Mouse (Mus musculus) liver, embryonic 15.5 days (tissue): ENCODE measurements around the gene Gnmt. TPM values are rescaled to one million over a fixed set of nuclear protein-coding genes. Genes with fewer than 3 reads are reported as not detected.

Experiments used
- ATAC-seq: fragments of 200-750 bp; cut with Nextera tagmentation; 2 replicates; pipeline ENCODE4 v1.8.0; 2017; ENCODE audit warnings: moderate number of reproducible peaks, mild to moderate bottlenecking, moderate library complexity; ENCODE audit not compliant: insufficient read depth
- H3K27ac ChIP-seq: fragments of 300-500 bp; sonication (generic); replicated peaks from 2 replicates; pipeline ENCODE4 v1.5.1; 2015; ENCODE audit warnings: mild to moderate bottlenecking, inconsistent platforms
- H3K27me3 ChIP-seq: fragments of 300-500 bp; sonication (generic); 2 replicates; pipeline ENCODE4 v1.6.1; 2015; ENCODE audit warnings: mild to moderate bottlenecking, inconsistent platforms
- H3K36me3 ChIP-seq: fragments of 300-500 bp; sonication (generic); replicated peaks from 2 replicates; pipeline ENCODE4 v1.6.1; 2015; ENCODE audit warnings: moderate library complexity, mild to moderate bottlenecking, inconsistent platforms
- H3K4me1 ChIP-seq: fragments of 300-500 bp; sonication (generic); replicated peaks from 2 replicates; pipeline ENCODE4 v1.6.1; 2015; ENCODE audit warnings: inconsistent platforms
- H3K4me2 ChIP-seq: fragments of 300-500 bp; sonication (generic); 2 replicates; pipeline ENCODE4 v1.6.1; 2015; ENCODE audit warnings: moderate library complexity, mild to moderate bottlenecking, inconsistent platforms
- H3K4me3 ChIP-seq: fragments of 300-500 bp; sonication (generic); replicated peaks from 2 replicates; pipeline ENCODE4 v1.5.1; 2015; ENCODE audit warnings: mild to moderate bottlenecking, inconsistent platforms
- H3K9ac ChIP-seq: fragments of 300-500 bp; sonication (generic); 2 replicates; pipeline ENCODE4 v1.6.1; 2015; ENCODE audit warnings: moderate library complexity, mild to moderate bottlenecking, inconsistent platforms
- H3K9me3 ChIP-seq: fragments of 300-500 bp; sonication (generic); replicated peaks from 2 replicates; pipeline ENCODE4 v1.6.1; 2016; ENCODE audit warnings: inconsistent platforms
- WGBS: fragments of 180-500 bp; shearing (Covaris S2); methylation state at CpG from one replicate; pipeline ENCODE4 v1.1.7; 2015; ENCODE audit warnings: mixed read lengths; ENCODE audit not compliant: insufficient replicate concordance; 5-methylcytosine and 5-hydroxymethylcytosine counted together
- polyA plus RNA-seq: library from polyadenylated mRNA; unstranded; fragments of >200 nt; fragmentation: Nextera tagmentation; extraction: Ambion mirVana; gene quantifications from 2 replicates; pipeline ENCODE4 v1.2.1, GENCODE M21; 2015

Gene Gnmt
- 59.8 and 101 TPM in 2 replicates for polyA plus RNA-seq

- Histone ChIP-seq H3K9me3 (no peaks in the 10 kb centered on the region), H3K36me3 (peaks cover 20% of the 10 kb centered on the region), H3K4me1 (peaks cover 18% of the 10 kb centered on the region; the same call in 1 of the 2 replicates), H3K27ac (peak within 1 kb of the TSS; percentile 41; the same call in 1 of the 2 replicates), H3K9ac (peak within 1 kb of the TSS; percentile 30; the same call in 1 of the 2 replicates), H3K4me3 (peak within 1 kb of the TSS; percentile 49), H3K27me3 (peaks cover 11% of the 10 kb centered on the region), H3K4me2 (peak within 1 kb of the TSS; percentile 44)
- ATAC-seq: peak; percentile 71
- 30% methylated on average over 24 of the region's 24 CpGs for WGBS
Measured at GRCm38 (mm10) chr17:46728904-46729318, at the start of gene Gnmt. Gene Gnmt (minus strand): TSS chr17:46729168.

- WGBS: 90% methylated on average over 3 of the region's 3 CpGs
Measured at GRCm38 (mm10) chr17:46776087-46776486, 47.1 kb upstream of the Gnmt start.

GRCm38 (mm10) chr17:46775070-46775469 lies 46.1 kb upstream of the Gnmt start:
- Histone ChIP-seq H3K27me3 (no peaks in the 10 kb centered on the region), H3K9me3 (no peaks in the 10 kb centered on the region), H3K27ac (no peak overlapping the region), H3K4me1 (peaks cover 29% of the 10 kb centered on the region), H3K36me3 (peaks cover 62% of the 10 kb centered on the region), H3K9ac (no peak overlapping the region), H3K4me2 (no peak overlapping the region), H3K4me3 (no peak overlapping the region)
- WGBS: 89% methylated on average over 9 of the region's 9 CpGs
- no peak for ATAC-seq

More at GRCm38 (mm10) chr17:46776087-46776486, 47.1 kb upstream of the Gnmt start:
- H3K36me3 ChIP-seq: peaks cover 71% of the 10 kb centered on the region
- H3K27me3 ChIP-seq: no peaks in the 10 kb centered on the region
- H3K4me1 ChIP-seq: peaks cover 36% of the 10 kb centered on the region
- no peak for ATAC-seq
- no peaks in the 10 kb centered on the region for H3K9me3 ChIP-seq
- H3K27ac ChIP-seq: no peak overlapping the region
- no peak overlapping the region for H3K4me2 ChIP-seq
- H3K9ac ChIP-seq: no peak overlapping the region
- no peak overlapping the region for H3K4me3 ChIP-seq

GRCm38 (mm10) chr17:46774131-46774472 lies 45.1 kb upstream of the Gnmt start:
- peak overlapping the region; percentile 75 for H3K4me3 ChIP-seq
- H3K4me1 ChIP-seq: peaks cover 25% of the 10 kb centered on the region
- H3K9ac ChIP-seq: 0 out of 2 replicates have a peak overlapping the region, but pooled peaks have one; percentile 71
- H3K36me3 ChIP-seq: peaks cover 52% of the 10 kb centered on the region
- ATAC-seq: no peak
- no peaks in the 10 kb centered on the region for H3K9me3 ChIP-seq
- H3K4me2 ChIP-seq: peak overlapping the region; percentile 87
- H3K27me3 ChIP-seq: no peaks in the 10 kb centered on the region
- peak overlapping the region; percentile 81; the same call in 1 of the 2 replicates for H3K27ac ChIP-seq
- WGBS: 50% methylated on average over 2 of the region's 2 CpGs

- WGBS: 7% methylated on average over 19 of the region's 20 CpGs
- peaks cover 46% of the 10 kb centered on the region for H3K36me3 ChIP-seq
- H3K27ac ChIP-seq: peak overlapping the region; percentile 81
- H3K4me3 ChIP-seq: peak overlapping the region; percentile 75
- peak; percentile 11; the same call in 1 of the 2 replicates for ATAC-seq
- H3K4me1 ChIP-seq: peaks cover 25% of the 10 kb centered on the region
- peak overlapping the region; percentile 87 for H3K4me2 ChIP-seq
- no peaks in the 10 kb centered on the region for H3K9me3 ChIP-seq
- no peaks in the 10 kb centered on the region for H3K27me3 ChIP-seq
- H3K9ac ChIP-seq: peak overlapping the region; percentile 71
Measured at GRCm38 (mm10) chr17:46773278-46774130, 44.5 kb upstream of the Gnmt start.

GRCm38 (mm10) chr17:46772404-46773277 lies 43.7 kb upstream of the Gnmt start, which contains the start of gene 2310039H08Rik:
Gene 2310039H08Rik (plus strand): TSS chr17:46772635.
- ATAC-seq: peak; percentile 79
- Histone ChIP-seq H3K27ac (peak within 1 kb of the TSS; percentile 81), H3K27me3 (no peaks in the 10 kb centered on the region), H3K9me3 (no peaks in the 10 kb centered on the region), H3K9ac (peak within 1 kb of the TSS; percentile 71), H3K36me3 (peaks cover 38% of the 10 kb centered on the region), H3K4me3 (peak within 1 kb of the TSS; percentile 75), H3K4me1 (peaks cover 28% of the 10 kb centered on the region), H3K4me2 (peak within 1 kb of the TSS; percentile 87)
- under 1% methylated on average over 50 of the region's 50 CpGs for WGBS

GRCm38 (mm10) chr17:46772038-46772403 lies 43.1 kb upstream of the Gnmt start:
- no peaks in the 10 kb centered on the region for H3K9me3 ChIP-seq
- peak overlapping the region; percentile 71 for H3K9ac ChIP-seq
- 7% methylated on average over 5 of the region's 5 CpGs for WGBS
- ATAC-seq: no peak
- H3K36me3 ChIP-seq: peaks cover 32% of the 10 kb centered on the region
- H3K4me2 ChIP-seq: peak overlapping the region; percentile 87
- no peaks in the 10 kb centered on the region for H3K27me3 ChIP-seq
- H3K4me1 ChIP-seq: peaks cover 28% of the 10 kb centered on the region
- peak overlapping the region; percentile 75 for H3K4me3 ChIP-seq
- peak overlapping the region; percentile 81 for H3K27ac ChIP-seq

- H3K36me3 ChIP-seq: peaks cover 27% of the 10 kb centered on the region
- peak overlapping the region; percentile 87 for H3K4me2 ChIP-seq
- H3K4me1 ChIP-seq: peaks cover 28% of the 10 kb centered on the region
- no peak for ATAC-seq
- peak overlapping the region; percentile 75 for H3K4me3 ChIP-seq
- 0 out of 2 replicates have a peak overlapping the region, but pooled peaks have one; percentile 71 for H3K9ac ChIP-seq
- no peak overlapping the region for H3K27ac ChIP-seq
- WGBS: 64% methylated on average over 17 of the region's 17 CpGs
- no peaks in the 10 kb centered on the region for H3K9me3 ChIP-seq
- no peaks in the 10 kb centered on the region for H3K27me3 ChIP-seq
Measured at GRCm38 (mm10) chr17:46771616-46772015, 42.6 kb upstream of the Gnmt start.

- H3K27me3 ChIP-seq: no peaks in the 10 kb centered on the region
- H3K9ac ChIP-seq: no peak overlapping the region
- peaks cover 28% of the 10 kb centered on the region for H3K4me1 ChIP-seq
- peaks cover 22% of the 10 kb centered on the region for H3K36me3 ChIP-seq
- no peak overlapping the region for H3K27ac ChIP-seq
- no peak for ATAC-seq
- 70% methylated on average over 4 of the region's 4 CpGs for WGBS
- H3K4me3 ChIP-seq: no peak overlapping the region
- no peaks in the 10 kb centered on the region for H3K9me3 ChIP-seq
- no peak overlapping the region for H3K4me2 ChIP-seq
Measured at GRCm38 (mm10) chr17:46771025-46771424, 42.1 kb upstream of the Gnmt start.

- Histone ChIP-seq H3K27me3 (no peaks in the 10 kb centered on the region), H3K4me3 (no peak overlapping the region), H3K4me1 (peaks cover 28% of the 10 kb centered on the region), H3K4me2 (no peak overlapping the region), H3K9me3 (no peaks in the 10 kb centered on the region), H3K27ac (no peak overlapping the region), H3K9ac (no peak overlapping the region), H3K36me3 (peaks cover 17% of the 10 kb centered on the region)
- WGBS: 81% methylated on average over 11 of the region's 11 CpGs
- no peak for ATAC-seq
Measured at GRCm38 (mm10) chr17:46770546-46770945, 41.6 kb upstream of the Gnmt start.

- no peak overlapping the region for H3K4me2 ChIP-seq
- H3K27ac ChIP-seq: no peak overlapping the region
- H3K4me1 ChIP-seq: peaks cover 14% of the 10 kb centered on the region
- H3K36me3 ChIP-seq: no peaks in the 10 kb centered on the region
- no peak overlapping the region for H3K4me3 ChIP-seq
- H3K9me3 ChIP-seq: no peaks in the 10 kb centered on the region
- 41% methylated on average over 8 of the region's 8 CpGs for WGBS
- ATAC-seq: no peak
- H3K9ac ChIP-seq: no peak overlapping the region
- no peaks in the 10 kb centered on the region for H3K27me3 ChIP-seq
Measured at GRCm38 (mm10) chr17:46767868-46768267, 38.9 kb upstream of the Gnmt start.
